Mouse (Mus musculus): ENCODE results near the gene Ghrh.

The Ghrh gene

GRCm38 (mm10) chr2:157347361-157348159, at the start of gene Ghrh:
Gene Ghrh (minus strand): TSS chr2:157347506.
- POLR2A ChIA-PET = interaction anchor here in 3 of 4 experiments (0.6 to 2.6 kb wide), 21 partner anchors 8 to 221 kb away, joined by 3 to 11 read pairs (median 3); partner anchors contain the start of genes Manbal (in 1 of the 3) and Src (in 1 of the 3)
- CTCF ChIA-PET = interaction anchor here in 3 of 4 experiments (0.9 to 3.1 kb wide), 4 partner anchors 26 to 111 kb away, joined by 3 to 17 read pairs (median 6); no protein-coding TSS in a partner anchor

- POLR2A ChIA-PET = interaction anchor here in 3 of 4 experiments (0.6 to 53.2 kb wide), 11 partner anchors 8 to 44 kb away, joined by 3 to 1391 read pairs (median 37); partner anchors contain the start of genes Src (in 3 of the 3) and Manbal (in 1 of the 3)
- CTCF ChIA-PET = interaction anchor here in 1 of 4 experiments (1.6 kb wide), 1 partner anchor 62 kb away, joined by 6 read pairs; no protein-coding TSS in a partner anchor
Observed at GRCm38 (mm10) chr2:157395960-157396359, 48.7 kb upstream of the Ghrh start.

GRCm38 (mm10) chr2:157395371-157395770, 48.1 kb upstream of the Ghrh start:
- POLR2A ChIA-PET = interaction anchor here in 3 of 4 experiments (0.6 to 53.2 kb wide), 24 partner anchors 7 to 65 kb away, joined by 3 to 1391 read pairs (median 4); partner anchors contain the start of genes Src (in 3 of the 3) and Manbal (in 1 of the 3)
- CTCF ChIA-PET = interaction anchor here in 3 of 4 experiments (0.7 to 4.2 kb wide), 3 partner anchors 62 to 879 kb away, joined by 3 to 13 read pairs (median 6); no protein-coding TSS in a partner anchor

- POLR2A ChIA-PET = interaction anchor here in 3 of 4 experiments (0.7 to 53.2 kb wide), 21 partner anchors 7 to 171 kb away, joined by 3 to 1391 read pairs (median 4); partner anchors contain the start of genes Src (in 2 of the 3) and Manbal (in 1 of the 3)
Observed at GRCm38 (mm10) chr2:157394868-157395267, 47.6 kb upstream of the Ghrh start.

GRCm38 (mm10) chr2:157393549-157393948, 46.2 kb upstream of the Ghrh start:
- ChIA-PET CTCF (interaction anchor here in 3 of 4 experiments (0.7 to 4.2 kb wide), 5 partner anchors 12 to 64 kb away, joined by 3 to 13 read pairs (median 4); no protein-coding TSS in a partner anchor), POLR2A (interaction anchor here in 3 of 4 experiments (0.6 to 53.2 kb wide), 30 partner anchors 8 to 1470 kb away, joined by 3 to 1391 read pairs (median 9); partner anchors contain the start of genes Src (in 2 of the 3) and Manbal (in 1 of the 3))

More at GRCm38 (mm10) chr2:157394868-157395267, 47.6 kb upstream of the Ghrh start:
- CTCF ChIA-PET = interaction anchor here in 3 of 4 experiments (0.7 to 4.2 kb wide), 3 partner anchors 63 to 880 kb away, joined by 3 to 13 read pairs (median 6); no protein-coding TSS in a partner anchor

GRCm38 (mm10) chr2:157392331-157392730, 45.0 kb upstream of the Ghrh start:
- ChIA-PET CTCF (interaction anchor here (0.6 to 4.2 kb wide), 8 partner anchors 8 to 66 kb away, joined by 3 to 13 read pairs (median 4); no protein-coding TSS in a partner anchor), POLR2A (interaction anchor here (0.5 to 53.2 kb wide), 46 partner anchors 7 to 505 kb away, joined by 3 to 1391 read pairs (median 5); partner anchors contain the start of genes Src (in 3 of the 4) and Manbal (in 1 of the 4))

- POLR2A ChIA-PET = interaction anchor here in 3 of 4 experiments (0.6 to 53.2 kb wide), 37 partner anchors 8 to 770 kb away, joined by 3 to 1391 read pairs (median 4); partner anchors contain the start of genes Src (in 2 of the 3) and Manbal (in 1 of the 3)
- CTCF ChIA-PET = interaction anchor here in 2 of 4 experiments (0.7 to 1.6 kb wide), 4 partner anchors 9 to 83 kb away, joined by 3 to 5 read pairs (median 3); no protein-coding TSS in a partner anchor
Observed at GRCm38 (mm10) chr2:157389591-157389921, 42.2 kb upstream of the Ghrh start.

GRCm38 (mm10) chr2:157388901-157389590, 41.7 kb upstream of the Ghrh start:
- POLR2A ChIA-PET = interaction anchor here in 3 of 4 experiments (0.6 to 53.2 kb wide), 36 partner anchors 8 to 352 kb away, joined by 3 to 1391 read pairs (median 4); partner anchors contain the start of genes Src (in 2 of the 3) and Manbal (in 1 of the 3)
- CTCF ChIA-PET = interaction anchor here (0.6 to 1.6 kb wide), 9 partner anchors 9 to 83 kb away, joined by 3 to 5 read pairs (median 3); no protein-coding TSS in a partner anchor

- POLR2A ChIA-PET = interaction anchor here in 3 of 4 experiments (0.8 to 53.2 kb wide), 6 partner anchors 8 to 37 kb away, joined by 3 to 1391 read pairs (median 21); partner anchors contain the start of genes Manbal (in 1 of the 3) and Src (in 1 of the 3)
- CTCF ChIA-PET = interaction anchor here in 1 of 4 experiments (1.0 kb wide), 1 partner anchor 41 kb away, joined by 3 read pairs; no protein-coding TSS in a partner anchor
Observed at GRCm38 (mm10) chr2:157384836-157385235, 37.5 kb upstream of the Ghrh start.

GRCm38 (mm10) chr2:157376995-157377394, 29.7 kb upstream of the Ghrh start:
- ChIA-PET CTCF (interaction anchor here in 3 of 4 experiments (1.2 to 3.4 kb wide), 3 partner anchors 80 to 81 kb away, joined by 3 to 15 read pairs (median 3); no protein-coding TSS in a partner anchor), POLR2A (interaction anchor here (0.6 to 53.2 kb wide), 42 partner anchors 6 to 293 kb away, joined by 3 to 1391 read pairs (median 6); partner anchors contain the start of genes Src (in 3 of the 4) and Manbal (in 1 of the 4))

GRCm38 (mm10) chr2:157375794-157376757, 28.8 kb upstream of the Ghrh start:
- ChIA-PET CTCF (interaction anchor here (0.7 to 3.4 kb wide), 7 partner anchors 11 to 82 kb away, joined by 3 to 15 read pairs (median 3); no protein-coding TSS in a partner anchor), POLR2A (interaction anchor here (0.6 to 53.2 kb wide), 72 partner anchors 7 to 1479 kb away, joined by 3 to 1391 read pairs (median 5); partner anchors contain the start of genes Src (in 3 of the 4), Manbal (in 2 of the 4), Ghrh (in 1 of the 4) and Rbl1 (in 1 of the 4))

GRCm38 (mm10) chr2:157375051-157375450, 27.7 kb upstream of the Ghrh start:
- ChIA-PET POLR2A (interaction anchor here in 3 of 4 experiments (0.6 to 53.2 kb wide), 37 partner anchors 8 to 804 kb away, joined by 3 to 1391 read pairs (median 6); partner anchors contain the start of genes Src (in 3 of the 3), Manbal (in 2 of the 3), Ghrh (in 1 of the 3) and Rbl1 (in 1 of the 3)), CTCF (interaction anchor here in 2 of 4 experiments (0.6 to 1.2 kb wide), 2 partner anchors 16 to 112 kb away, joined by 3 read pairs; no protein-coding TSS in a partner anchor)

- CTCF ChIA-PET = interaction anchor here in 3 of 4 experiments (0.9 to 1.9 kb wide), 5 partner anchors 26 to 84 kb away, joined by 3 to 6 read pairs (median 5); partner anchors contain the start of gene Ghrh (in 1 of the 3)
- POLR2A ChIA-PET = interaction anchor here (0.7 to 53.2 kb wide), 43 partner anchors 9 to 1061 kb away, joined by 3 to 1391 read pairs (median 5); partner anchors contain the start of genes Rbl1 (in 3 of the 4), Src (in 2 of the 4), Cnbd2 (in 1 of the 4) and Ghrh (in 1 of the 4)
Observed at GRCm38 (mm10) chr2:157373681-157374080, 26.4 kb upstream of the Ghrh start.

GRCm38 (mm10) chr2:157371696-157372095, 24.4 kb upstream of the Ghrh start:
- ChIA-PET POLR2A (interaction anchor here in 3 of 4 experiments (1.2 to 53.2 kb wide), 15 partner anchors 9 to 96 kb away, joined by 3 to 1391 read pairs (median 12); partner anchors contain the start of gene Src (in 1 of the 3)), CTCF (interaction anchor here in 2 of 4 experiments (1.2 to 1.7 kb wide), 3 partner anchors 86 to 96 kb away, joined by 3 to 5 read pairs (median 3); no protein-coding TSS in a partner anchor)

GRCm38 (mm10) chr2:157367991-157368390, 20.7 kb upstream of the Ghrh start:
- POLR2A ChIA-PET = interaction anchor here in 3 of 4 experiments (0.7 to 18.1 kb wide), 36 partner anchors 8 to 879 kb away, joined by 3 to 461 read pairs (median 3); partner anchors contain the start of genes Ghrh (in 1 of the 3) and Rbl1 (in 1 of the 3)
- CTCF ChIA-PET = interaction anchor here (0.6 to 1.9 kb wide), 4 partner anchors 90 to 304 kb away, joined by 3 to 7 read pairs (median 6); no protein-coding TSS in a partner anchor
